Mouse (Mus musculus): ENCODE results near the gene Drap1. TPM values are rescaled to one million over a fixed set of nuclear protein-coding genes. Genes with fewer than 3 reads are reported as not detected.

Drap1 gene
- total and polyA plus RNA-seq, 3 experiments = 183 to 307 TPM; not detected in 1

DNA sequence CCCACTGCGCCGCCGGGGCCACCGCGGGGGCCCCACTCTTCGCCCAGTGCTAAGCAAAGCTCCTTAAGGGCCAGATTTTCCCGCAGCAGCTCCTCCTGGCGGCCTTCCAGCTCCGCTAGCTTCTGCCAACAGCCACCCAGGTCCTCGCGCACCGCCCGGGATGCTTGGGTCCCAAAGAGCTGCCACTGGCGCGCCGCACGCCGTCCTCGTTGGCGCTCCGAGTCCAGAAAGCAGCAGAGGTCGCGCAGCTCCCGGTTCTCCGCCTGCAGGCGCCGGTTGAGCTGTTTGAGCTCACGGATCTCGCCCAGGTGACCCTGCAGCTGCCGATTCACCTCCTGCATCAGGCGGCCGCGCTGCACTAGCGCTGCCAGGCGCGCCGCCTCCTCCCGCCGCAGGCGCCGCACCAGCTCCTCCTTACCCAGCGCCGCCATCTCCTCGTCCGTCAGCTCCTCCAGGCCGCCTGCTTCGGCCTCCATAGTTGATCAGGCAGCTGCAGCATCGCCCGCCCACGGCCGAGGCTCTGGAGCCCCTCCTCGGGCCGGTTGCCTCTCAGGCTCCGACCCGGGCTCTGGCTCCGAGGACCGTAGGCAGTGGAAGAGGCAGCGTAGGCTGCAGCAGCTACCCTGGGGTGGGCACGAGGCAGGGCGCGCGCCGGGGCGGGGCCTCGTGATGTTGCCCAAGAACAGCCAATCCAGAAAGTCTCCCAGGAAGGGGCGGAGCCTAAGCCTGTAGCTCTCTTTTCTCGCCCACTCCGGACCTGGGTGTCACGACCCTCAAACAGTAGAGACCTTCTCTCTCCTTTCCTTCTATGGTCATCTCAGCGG lies 32.4 kb upstream of the Drap1 start:
- Histone ChIP-seq H3K4me3 (ENCODE audit: control insufficient read depth in 1 of 2, insufficient read depth in 1 of 2, low read depth in 2 of 2, low read length in 2 of 2) (peak overlapping the region; percentile 77), H3K9me3 (replicated peaks; ENCODE audit: insufficient read depth, low read length) (no peaks in the 10 kb centered on the region), H3K36me3 (ENCODE audit: control insufficient read depth in 1 of 2, insufficient read depth in 2 of 2, low read length in 2 of 2) (peaks cover 0 to 5% of the 10 kb centered on the region in 2 experiments; a peak in 2 of 4 replicates), H3K27me3 (ENCODE audit: control insufficient read depth in 1 of 2, insufficient read depth in 2 of 2, low read length in 2 of 2) (no peaks in the 10 kb centered on the region), H3K9ac (ENCODE audit: control insufficient read depth, low read depth, low read length, poor library complexity, severe bottlenecking) (peak overlapping the region; percentile 89), H3K4me1 (ENCODE audit: control insufficient read depth in 1 of 2, insufficient read depth in 2 of 2, low read length in 2 of 2) (peaks cover 0 to 31% of the 10 kb centered on the region in 2 experiments), H3K79me2 (ENCODE audit: control insufficient read depth, insufficient read depth, low read length, poor library complexity) (peaks cover 18% of the 10 kb centered on the region), H3K27ac (ENCODE audit: control insufficient read depth, low read depth, low read length) (peak overlapping the region; percentile 51)
- TF ChIP-seq NELFE (IDR thresholded peaks at IDR 0.05; ENCODE audit: low read depth, low read length) = peak; percentile 87
- TF ChIP-seq UBTF (IDR thresholded peaks at IDR 0.05; ENCODE audit: borderline replicate concordance, insufficient read depth, low read depth, low read length) = no peak; the same call in 1 of the 2 replicates
- TF ChIP-seq RCOR1 (IDR thresholded peaks at IDR 0.05; ENCODE audit: low read depth, low read length) = no peak
- no peak for TF ChIP-seq BHLHE40 (IDR thresholded peaks at IDR 0.05; ENCODE audit: borderline replicate concordance, low read depth, low read length)
- no peak for TF ChIP-seq CHD1 (IDR thresholded peaks at IDR 0.05; ENCODE audit: low read depth, low read length)
- TF ChIP-seq SMC3 (IDR thresholded peaks at IDR 0.05; ENCODE audit: low read depth, low read length) = no peak
- TF ChIP-seq TCF12 (IDR thresholded peaks at IDR 0.05; ENCODE audit: low read depth, low read length) = peak; percentile 29; the same call in 1 of the 2 replicates
- no peak for TF ChIP-seq KAT2A (conservative IDR thresholded peaks at IDR 0.05; ENCODE audit: low read depth, low read length)
- TF ChIP-seq ETS1 (IDR thresholded peaks at IDR 0.05; ENCODE audit: low read depth, low read length) = no peak
- no peak for TF ChIP-seq GATA1 (IDR thresholded peaks at IDR 0.05; ENCODE audit: low read depth, low read length)
- TF ChIP-seq ZNF384 (IDR thresholded peaks at IDR 0.05; ENCODE audit: low read depth, low read length) = no peak
- TF ChIP-seq MAFK (IDR thresholded peaks at IDR 0.05; ENCODE audit: borderline replicate concordance, low read depth, low read length) = no peak
- 0 out of 2 replicates have a peak, but pooled peaks have one; percentile 35 for TF ChIP-seq TBP (IDR thresholded peaks at IDR 0.05; ENCODE audit: low read depth, low read length)
- TF ChIP-seq GABPA (IDR thresholded peaks at IDR 0.05; ENCODE audit: low read depth, low read length) = no peak
- peak; percentile 66 for TF ChIP-seq SIN3A (IDR thresholded peaks at IDR 0.05; ENCODE audit: low read length)
- TF ChIP-seq MXI1 (IDR thresholded peaks at IDR 0.05; ENCODE audit: low read depth, low read length) = peak; percentile 74
- no peak for TF ChIP-seq MEF2A (IDR thresholded peaks at IDR 0.05; ENCODE audit: extremely low read depth, insufficient replicate concordance, low read depth, low read length, poor library complexity, severe bottlenecking)
- no peak for TF ChIP-seq MYB (IDR thresholded peaks at IDR 0.05; ENCODE audit: low read depth, low read length)
- TF ChIP-seq EP300 (IDR thresholded peaks at IDR 0.05; ENCODE audit: low read depth in 1 of 2, low read length in 2 of 2) = no peak
- TF ChIP-seq CHD2 (IDR thresholded peaks at IDR 0.05; ENCODE audit: low read length) = no peak
- TF ChIP-seq ZC3H11A (IDR thresholded peaks at IDR 0.05; ENCODE audit: low read depth, low read length) = no peak
- 0 out of 2 replicates have a peak, but pooled peaks have one; percentile 68 for TF ChIP-seq POLR2AphosphoS2 (IDR thresholded peaks at IDR 0.05; ENCODE audit: low read length)
- TF ChIP-seq POLR2AphosphoS5 (IDR thresholded peaks at IDR 0.05; ENCODE audit: borderline replicate concordance, low read depth, low read length) = no peak
- TF ChIP-seq NRF1 (IDR thresholded peaks at IDR 0.05; ENCODE audit: insufficient read depth, low read depth, low read length, poor library complexity, severe bottlenecking) = no peak
- peak; percentile 6; the same call in 1 of the 2 replicates for TF ChIP-seq ELF1 (IDR thresholded peaks at IDR 0.05; ENCODE audit: low read depth, low read length)
- no peak for TF ChIP-seq ZKSCAN1 (IDR thresholded peaks at IDR 0.05; ENCODE audit: low read depth, low read length)
- no peak for TF ChIP-seq HCFC1 (IDR thresholded peaks at IDR 0.05; ENCODE audit: low read depth, low read length)
- peak; percentile 79 to 89 for TF ChIP-seq POLR2A (IDR thresholded peaks at IDR 0.05; ENCODE audit: control insufficient read depth in 1 of 2, insufficient read depth in 1 of 2, low read depth in 1 of 2, low read length in 2 of 2, poor library complexity in 1 of 2)
- peak; percentile 67; the same call in 1 of the 2 replicates for TF ChIP-seq USF1 (IDR thresholded peaks at IDR 0.05; ENCODE audit: low read depth, low read length)
- TF ChIP-seq RAD21 (IDR thresholded peaks at IDR 0.05; ENCODE audit: low read depth, low read length) = no peak
- TF ChIP-seq MYC (IDR thresholded peaks at IDR 0.05; ENCODE audit: low read depth, low read length) = peak; percentile 48; the same call in 1 of the 2 replicates
- TF ChIP-seq ZMIZ1 (IDR thresholded peaks at IDR 0.05; ENCODE audit: low read depth, low read length) = peak; percentile 76
- peak; percentile 81 for TF ChIP-seq MAX (IDR thresholded peaks at IDR 0.05; ENCODE audit: low read length)
- 0 out of 6 replicates have a peak, but pooled peaks of 1 of the 3 experiments have one; percentile 9 for TF ChIP-seq CTCF (IDR thresholded peaks at IDR 0.05 in 2 of 3, conservative IDR thresholded peaks at IDR 0.05 in 1 of 3; ENCODE audit: control insufficient read depth in 1 of 3, insufficient read depth in 1 of 3, low read depth in 2 of 3, low read length in 3 of 3, poor library complexity in 1 of 3, severe bottlenecking in 1 of 3)
- DNase-seq (ENCODE audit: low read depth, low spot score) = peak; percentile 96
